Mouse (Mus musculus): ENCODE measurements around the gene Rilpl1.

- TF ChIP-seq CTCF (IDR thresholded peaks at IDR 0.05; ENCODE audit: control insufficient read depth, insufficient read depth, insufficient read length) (no peak), USF1 (IDR thresholded peaks at IDR 0.05; ENCODE audit: low read depth) (no peak)
These were observed 61.7 kb downstream of the Rilpl1 start for GRCm38 (mm10) chr5:124469486-124469885.

All from C2C12 (cell line).